Mouse (Mus musculus) lung, postnatal 4 days (tissue): ENCODE measurements around the gene Clec16a.

Experiments
- DNase-seq, 2 experiments: peaks; one replicate each; pipeline ENCODE4 v3.0.0; 2021

Clec16a gene

DNA sequence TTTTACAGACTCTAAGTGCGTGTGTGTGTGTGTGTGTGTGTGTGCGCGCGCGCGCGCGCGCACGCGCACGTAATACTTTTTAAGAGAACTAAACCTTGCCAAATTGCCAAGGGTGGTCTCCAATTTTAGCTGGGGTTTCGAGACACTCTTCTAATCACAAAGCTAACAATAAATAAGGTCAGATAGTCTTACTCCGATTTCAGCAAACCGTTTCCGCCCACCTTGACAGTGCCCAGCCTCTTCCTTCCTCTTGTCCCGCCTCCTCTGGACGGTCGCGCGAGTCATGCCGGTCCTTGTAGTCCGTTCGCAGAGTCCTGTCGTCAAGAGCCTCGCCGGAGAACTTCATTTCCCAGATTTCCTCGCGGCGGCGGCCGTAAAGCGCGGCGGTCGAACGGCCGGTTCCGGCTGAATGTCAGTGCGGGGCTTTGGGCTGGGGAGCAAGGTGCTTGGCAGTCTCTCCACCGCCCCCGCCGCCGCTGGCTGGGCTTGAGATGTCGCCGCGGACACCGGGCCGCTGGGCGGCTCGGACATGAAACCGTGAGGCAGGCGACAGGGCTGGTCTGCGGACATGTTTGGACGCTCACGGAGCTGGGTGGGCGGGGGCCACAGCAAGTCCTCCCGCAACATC, at the start of gene Clec16a:
Clec16a (plus strand) TSS at position 345 of the 628 bp plus-strand sequence.
- DNase-seq, result peak; percentile 97 to 98

DNA sequence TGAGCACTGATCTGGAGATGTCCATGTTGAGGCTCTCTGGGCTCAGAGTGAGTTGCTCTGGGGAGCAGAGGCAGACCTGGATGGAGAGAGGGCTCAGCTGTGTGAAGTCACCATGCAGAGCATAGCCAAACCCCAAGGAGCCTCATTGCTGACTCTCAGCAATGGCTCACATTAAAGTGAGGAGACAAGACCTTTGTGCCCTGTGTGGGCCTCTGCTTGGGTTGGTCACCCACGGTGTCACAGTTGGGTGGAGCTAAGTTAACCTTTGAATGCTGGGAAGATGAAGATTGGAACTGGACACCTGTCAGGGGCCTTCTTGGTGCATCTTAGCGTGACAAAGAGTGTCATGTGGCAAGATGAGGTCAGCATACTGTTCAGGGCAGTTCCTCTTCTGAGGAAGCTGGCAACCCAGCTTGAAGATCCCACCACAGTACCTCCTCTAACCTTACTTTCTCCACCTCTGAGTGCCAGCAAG, 49.3 kb upstream of the Clec16a start:
- DNase-seq, result no peak

DNA sequence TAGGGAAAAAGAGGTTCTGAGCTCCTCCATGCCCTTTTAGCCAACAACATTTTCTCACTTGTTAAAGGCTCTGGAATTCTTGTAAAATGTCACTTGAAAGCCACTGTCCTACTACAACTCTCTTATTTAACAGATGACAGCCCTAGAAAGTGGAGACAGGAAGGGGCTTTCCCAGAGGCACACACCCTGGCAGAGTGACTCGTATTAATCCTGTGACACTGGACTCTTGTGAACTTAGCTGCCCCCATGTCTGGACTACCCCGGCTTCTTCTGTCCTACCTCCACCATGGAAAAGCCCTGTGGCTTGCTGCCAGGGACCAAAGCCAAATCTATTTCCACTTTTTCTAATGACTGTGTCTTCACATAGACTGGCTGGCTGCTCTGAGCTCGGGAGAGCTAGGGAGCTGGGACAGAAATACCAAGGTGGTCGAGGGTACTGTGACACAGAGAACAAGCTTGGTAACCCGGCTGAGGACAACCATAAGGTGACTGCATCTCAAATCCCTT, 47.0 kb upstream of the Clec16a start:
- no peak for DNase-seq

DNA sequence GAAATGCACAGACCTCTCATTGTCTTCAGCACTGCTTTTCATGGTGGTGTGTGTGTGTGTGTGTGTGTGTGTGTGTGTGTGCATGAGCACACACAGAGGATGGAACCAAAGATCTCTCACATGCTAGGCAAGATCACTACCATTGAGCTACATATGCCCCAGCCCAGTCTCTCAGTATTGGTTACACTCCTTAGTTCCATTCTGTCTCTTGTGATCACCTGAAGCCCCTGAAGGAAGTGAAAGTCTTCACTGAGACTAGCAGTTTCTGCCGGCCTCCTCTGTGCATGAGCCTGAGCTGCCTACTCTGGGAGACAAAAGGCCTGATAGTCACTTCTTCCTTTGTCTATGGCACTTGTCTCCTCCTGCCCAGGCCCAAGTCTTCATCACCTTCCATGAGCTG, 46.0 kb upstream of the Clec16a start:
- no peak for DNase-seq

DNA sequence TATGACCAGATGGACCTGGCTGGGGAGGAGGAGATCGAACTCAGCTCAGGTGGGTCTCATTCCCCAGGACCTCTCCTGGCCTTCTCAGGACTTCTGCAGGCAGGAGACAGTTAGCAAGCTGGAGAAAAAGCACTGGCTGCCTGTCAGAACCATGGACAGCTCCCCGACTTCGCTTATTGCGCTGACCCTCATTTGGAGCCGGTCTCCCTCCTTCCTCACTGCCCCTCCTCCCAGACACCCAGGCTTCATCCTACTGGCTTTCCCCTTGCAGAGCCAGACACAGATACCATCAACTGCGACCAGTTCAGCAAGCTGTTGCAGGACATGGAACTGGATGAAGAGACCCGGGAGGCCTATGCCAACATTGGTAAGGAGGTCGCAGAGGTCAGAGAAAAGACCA, 43.3 kb upstream of the Clec16a start:
- peak; percentile 43 to 61 for DNase-seq

DNA sequence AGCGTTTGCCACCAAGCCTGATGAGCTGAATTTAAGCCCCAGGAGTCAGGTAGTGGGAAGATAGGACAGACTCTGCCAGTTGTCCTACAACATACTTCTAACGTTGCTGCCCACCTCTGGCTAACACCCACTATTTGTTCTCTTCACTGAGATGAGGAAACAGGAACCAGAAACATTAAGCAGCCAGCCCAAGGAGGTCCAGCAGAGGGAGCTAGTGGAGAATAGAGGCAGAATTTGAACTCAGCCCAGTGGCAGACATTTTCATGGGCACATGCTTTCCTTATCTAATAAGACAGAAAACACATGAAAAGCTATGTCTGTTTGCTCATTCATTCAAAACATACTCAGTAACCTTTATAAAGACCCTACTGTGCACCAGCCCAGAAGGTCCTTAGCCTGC, 42.1 kb upstream of the Clec16a start:
- DNase-seq, result no peak

DNA sequence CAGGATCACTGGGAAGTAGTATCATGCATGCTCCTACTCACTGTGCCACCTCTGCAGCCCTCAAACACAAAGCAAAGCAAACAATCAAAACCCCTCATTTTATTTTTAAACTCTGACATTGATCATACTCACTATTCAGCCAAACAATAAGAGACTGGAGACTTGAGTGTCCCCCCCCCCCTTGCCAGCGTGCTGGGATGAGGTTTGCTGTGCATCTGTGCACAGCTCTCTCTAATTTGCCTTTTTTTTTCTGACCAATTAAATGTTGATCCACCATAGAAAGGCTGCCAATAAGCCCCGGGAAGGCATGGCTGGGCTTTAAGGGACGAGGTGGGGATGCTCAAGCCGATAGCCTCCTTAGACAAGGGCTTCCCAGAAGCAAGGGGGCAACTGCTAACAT, 37.7 kb upstream of the Clec16a start:
- no peak for DNase-seq

DNA sequence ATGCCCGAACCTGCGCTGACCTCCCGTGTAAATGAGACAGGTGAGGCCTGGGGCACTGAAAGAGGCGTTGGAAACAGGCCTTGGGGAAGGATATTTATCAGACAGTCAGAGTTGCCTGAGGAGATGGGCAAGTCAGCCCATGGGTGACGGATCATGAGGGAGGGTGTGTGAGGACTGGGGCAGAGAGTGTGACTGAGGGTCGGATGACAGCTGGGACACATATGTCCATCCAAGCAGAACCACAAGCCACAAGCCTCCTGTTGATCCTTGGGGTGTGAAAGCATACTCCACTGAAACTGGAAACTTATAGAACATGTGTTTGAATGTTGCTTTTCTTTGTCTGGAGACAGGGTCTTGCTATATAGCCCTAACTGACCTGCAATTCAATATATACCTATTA, 36.4 kb upstream of the Clec16a start:
- DNase-seq, result no peak

DNA sequence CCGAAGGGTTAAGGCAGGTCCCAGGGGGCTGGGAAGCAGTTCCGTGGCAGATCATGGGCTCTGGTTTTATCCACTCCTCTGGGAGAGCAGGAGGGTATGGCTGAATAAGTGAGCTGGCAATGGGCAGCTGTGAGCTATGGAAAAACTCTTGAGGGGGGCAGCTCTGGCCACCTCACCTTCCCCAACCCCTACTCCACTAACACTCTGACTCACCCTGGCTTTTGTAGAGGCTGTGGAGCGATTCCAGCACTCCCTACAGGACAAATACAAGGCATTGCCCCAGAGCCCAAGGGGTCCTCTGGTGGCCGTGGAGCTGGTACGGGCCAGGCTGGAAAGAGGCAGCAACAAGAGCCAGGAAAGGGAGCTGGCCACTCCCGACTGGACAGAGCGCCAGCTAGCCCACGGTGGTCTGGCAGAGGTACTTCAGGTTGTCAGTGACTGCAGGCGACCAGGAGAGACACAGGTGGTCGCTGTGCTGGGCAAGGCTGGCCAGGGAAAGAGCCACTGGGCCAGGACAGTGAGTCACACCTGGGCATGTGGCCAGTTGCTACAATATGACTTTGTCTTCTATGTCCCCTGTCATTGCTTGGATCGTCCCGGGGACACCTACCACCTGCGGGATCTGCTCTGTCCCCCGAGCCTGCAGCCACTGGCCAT, 34.5 kb upstream of the Clec16a start:
- DNase-seq, result peak in 1 of 2 experiments; percentile 43

DNA sequence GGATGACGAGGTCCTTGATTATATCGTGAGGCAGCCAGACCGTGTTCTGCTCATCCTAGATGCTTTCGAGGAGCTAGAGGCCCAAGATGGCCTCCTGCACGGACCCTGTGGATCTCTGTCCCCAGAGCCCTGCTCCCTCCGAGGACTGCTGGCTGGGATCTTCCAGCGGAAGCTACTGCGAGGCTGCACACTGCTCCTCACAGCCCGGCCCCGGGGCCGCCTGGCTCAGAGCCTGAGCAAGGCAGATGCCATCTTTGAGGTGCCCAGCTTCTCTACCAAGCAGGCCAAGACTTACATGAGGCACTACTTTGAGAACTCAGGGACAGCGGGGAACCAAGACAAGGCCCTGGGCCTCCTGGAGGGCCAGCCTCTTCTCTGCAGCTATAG, 34.0 kb upstream of the Clec16a start:
- no peak for DNase-seq

DNA sequence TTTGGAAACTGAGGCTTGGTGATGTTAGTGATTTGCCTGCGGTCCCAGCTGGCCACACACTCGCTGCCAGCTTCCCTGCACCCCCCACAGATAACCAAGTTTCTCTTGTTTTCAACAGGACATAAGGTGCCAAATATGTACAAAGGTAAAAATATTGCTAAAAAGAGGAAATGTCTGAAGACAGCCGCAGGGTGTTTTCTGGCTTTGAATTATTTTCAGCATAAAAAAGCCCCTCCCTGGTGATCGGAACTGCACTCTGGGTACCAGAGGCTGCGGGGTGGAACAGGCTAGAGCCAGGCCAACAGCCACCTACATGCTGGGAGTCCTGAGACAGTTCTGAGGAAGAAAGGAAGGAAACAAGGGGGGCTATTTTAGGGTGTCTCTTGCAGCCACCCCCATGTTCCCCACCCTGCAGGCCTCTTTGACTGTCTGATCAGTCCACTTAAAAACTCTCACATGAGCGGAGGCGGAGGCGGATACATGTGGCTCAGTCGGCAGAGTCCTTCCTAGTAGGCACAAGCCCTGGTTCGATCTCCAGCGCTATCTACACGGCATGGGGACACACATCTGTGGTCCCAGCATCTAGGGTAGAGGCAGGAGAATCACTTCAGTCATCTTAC, 29.1 kb upstream of the Clec16a start:
- DNase-seq, result no peak

DNA sequence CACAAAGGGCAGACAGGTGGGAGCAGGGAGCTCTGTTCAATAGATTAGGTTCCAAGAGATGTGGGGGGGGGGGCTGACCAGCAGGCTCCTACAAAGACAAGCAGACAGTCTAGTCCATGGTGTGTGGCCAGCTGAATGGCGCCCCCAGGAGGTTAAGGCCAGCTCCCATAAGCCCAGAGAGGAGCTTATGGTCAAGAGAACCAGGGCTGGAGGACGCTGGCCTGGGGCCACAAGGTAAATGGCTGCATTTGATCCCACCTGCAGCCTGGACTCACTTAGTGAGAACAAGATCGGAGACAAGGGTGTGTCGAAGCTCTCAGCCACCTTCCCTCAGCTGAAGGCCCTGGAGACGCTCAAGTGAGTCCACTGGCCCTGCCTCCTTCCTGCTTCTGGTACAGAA, 27.1 kb upstream of the Clec16a start:
- DNase-seq, result peak in 1 of 2 experiments; percentile 35

DNA sequence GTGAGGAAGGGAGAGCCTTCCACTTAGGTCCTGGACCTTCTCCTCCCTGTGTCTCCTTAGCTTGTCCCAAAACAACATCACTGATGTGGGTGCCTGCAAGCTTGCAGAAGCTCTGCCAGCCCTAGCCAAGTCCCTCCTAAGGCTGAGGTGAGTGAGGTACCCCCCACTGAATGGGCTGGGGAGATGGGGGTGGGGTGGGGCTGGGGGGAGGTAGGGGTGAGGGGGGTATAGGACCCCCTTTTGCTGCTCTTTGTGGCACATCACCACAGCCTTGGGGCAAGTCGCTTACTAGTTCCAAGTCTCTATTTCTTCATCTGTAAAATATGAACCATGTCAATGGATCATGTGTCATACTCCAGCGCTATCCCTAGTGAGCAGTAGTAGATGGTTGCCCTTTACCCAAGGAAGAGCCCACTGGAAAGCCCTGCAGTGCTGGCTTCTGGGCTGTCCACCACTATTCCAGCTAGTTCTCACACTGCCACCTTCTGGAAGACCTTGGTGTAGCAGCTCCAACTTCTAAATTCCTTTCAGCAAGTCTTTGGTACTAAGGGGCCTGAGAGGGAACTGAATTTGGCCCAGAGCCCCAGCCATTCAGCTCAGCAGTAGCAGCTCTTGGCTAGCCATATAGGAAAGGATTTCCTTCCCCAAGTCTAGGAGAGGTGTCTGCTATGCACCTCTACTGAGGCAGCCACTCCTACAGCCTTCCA, 24.1 kb upstream of the Clec16a start:
- DNase-seq, result peak; percentile 68 to 88

DNA sequence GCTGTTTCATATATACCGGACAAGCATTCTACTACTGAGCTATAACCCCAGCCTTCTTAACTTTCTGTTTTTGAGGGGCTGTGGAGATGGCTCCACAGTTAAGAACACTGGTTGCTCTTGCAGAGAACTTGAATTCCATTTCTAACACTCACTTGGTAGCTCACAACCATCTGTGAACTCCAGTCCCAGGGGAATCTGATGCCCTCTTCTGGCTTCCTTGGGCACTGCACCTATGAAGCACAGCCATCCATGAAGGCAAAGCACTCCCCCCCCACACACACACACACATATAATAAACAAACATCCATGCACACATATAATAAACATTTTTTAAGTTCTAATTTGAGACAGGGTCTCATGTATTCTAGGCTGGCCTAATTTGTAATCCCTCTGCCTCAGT, 22.3 kb upstream of the Clec16a start:
- DNase-seq, result peak; percentile 67 to 85

DNA sequence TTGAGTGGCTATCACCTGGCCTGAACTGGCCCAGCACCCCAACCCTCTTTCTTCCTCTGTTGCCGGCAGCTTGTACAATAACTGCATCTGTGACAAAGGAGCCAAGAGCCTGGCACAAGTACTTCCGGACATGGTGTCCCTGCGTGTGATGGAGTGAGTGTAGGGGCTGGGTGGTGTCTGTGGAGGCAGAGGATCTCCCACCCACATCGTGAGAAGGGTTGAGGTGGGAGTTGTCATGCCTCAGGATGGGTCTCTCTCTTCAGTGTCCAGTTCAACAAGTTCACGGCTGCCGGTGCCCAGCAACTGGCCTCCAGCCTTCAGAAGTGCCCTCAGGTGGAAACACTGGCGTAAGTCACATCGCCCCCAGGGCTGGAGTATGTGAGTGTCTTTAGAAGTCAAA, 21.5 kb upstream of the Clec16a start:
- no peak for DNase-seq

DNA sequence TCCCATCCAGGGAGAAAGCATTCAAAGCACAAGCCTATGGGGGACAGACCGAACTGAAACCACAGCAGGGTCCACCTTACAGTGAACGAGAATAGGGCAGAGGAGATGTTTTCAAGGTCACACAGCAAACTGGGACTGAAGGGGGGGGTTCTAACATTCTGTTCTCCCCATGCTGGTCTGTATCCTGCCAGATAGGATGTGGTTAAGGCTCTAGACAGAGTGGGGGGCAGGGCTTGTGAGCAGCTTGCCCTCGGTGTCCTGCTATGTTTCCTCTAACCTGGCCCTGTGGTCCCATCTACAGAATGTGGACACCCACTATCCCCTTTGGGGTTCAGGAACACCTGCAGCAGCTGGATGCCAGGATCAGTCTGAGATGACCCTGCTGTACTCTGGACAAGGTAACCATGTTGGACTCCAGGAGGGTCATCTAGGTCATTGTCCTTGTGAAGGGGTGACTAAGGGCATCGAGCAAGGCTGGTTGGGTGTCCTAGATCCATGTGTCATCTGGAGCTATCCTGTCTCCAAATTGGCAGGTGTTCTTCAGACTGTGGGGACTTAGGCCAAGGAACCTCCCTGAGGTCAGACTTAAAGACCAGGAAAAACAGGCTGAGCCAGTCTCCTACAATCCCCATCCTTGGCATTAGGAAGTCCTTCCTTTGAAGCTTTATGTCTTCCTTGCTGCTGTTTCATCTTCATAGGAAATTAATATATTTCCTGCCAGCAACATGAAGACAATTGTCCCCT, 20.1 kb upstream of the Clec16a start:
- DNase-seq, result no peak

DNA sequence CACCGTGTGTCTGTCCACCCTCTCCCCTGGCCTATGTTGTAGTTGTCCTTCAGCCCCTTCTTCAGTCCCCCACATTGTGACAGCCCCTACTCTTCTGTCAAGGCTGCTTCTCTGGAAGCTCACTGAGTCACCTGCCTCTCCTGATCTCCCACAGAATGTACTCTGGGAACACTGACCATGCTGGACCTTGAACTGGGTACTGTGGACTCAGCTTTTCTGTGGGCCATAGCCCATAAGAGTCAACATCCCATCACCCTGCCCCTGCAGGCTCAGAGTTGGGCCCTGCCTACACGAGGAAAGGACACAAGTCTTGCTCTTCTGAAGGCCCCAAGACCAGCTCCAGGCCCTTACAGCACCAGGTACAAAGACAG, 19.5 kb upstream of the Clec16a start:
- no peak for DNase-seq

DNA sequence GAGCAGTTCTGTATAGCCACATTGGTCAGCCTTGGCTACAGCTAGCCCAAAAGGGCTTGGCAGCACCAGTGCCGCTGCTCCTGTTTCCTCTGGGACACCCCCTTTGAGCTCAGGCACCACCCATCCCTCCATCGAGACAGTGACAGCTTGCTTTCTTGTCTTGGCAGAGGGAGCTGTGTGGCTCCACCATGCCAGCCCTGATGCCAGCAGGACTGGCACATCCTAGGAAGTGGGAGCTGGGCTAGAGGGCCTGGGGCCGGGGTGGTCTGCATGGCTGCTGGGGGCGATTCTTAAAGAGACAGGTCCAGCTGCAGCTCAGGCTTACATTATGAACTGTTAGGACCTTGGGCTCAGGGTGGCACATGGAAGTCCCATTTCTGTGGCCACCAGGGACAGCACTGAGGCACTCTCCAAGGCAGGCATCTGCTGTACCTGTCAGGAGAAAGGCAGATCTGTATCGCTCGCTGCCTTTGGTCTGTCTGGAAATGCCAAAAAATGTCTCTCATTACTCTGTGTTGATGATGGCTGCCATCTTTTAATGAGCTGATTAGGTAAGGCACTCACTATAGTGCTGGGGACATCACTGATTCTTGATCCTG, 18.0 kb upstream of the Clec16a start:
- DNase-seq, result no peak

DNA sequence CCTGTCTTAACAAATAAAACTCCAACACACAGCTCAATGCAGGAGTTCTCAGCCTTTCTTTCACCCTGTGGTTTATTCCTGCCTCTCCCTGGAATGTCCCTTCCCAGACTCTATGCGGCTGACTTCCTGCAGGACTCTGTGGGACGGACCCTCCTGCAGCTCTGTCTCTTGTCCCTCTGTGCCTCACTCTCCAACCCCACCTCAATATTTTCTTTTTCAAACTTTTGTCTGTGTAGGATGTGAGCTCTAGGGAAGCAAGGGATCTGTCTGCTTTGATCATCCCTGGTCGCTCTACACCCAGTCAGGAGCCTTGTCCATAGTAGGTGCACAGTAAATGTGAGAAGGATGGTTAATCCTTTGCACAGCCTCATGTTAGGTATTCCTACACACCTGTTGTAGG, 16.8 kb upstream of the Clec16a start:
- no peak for DNase-seq

DNA sequence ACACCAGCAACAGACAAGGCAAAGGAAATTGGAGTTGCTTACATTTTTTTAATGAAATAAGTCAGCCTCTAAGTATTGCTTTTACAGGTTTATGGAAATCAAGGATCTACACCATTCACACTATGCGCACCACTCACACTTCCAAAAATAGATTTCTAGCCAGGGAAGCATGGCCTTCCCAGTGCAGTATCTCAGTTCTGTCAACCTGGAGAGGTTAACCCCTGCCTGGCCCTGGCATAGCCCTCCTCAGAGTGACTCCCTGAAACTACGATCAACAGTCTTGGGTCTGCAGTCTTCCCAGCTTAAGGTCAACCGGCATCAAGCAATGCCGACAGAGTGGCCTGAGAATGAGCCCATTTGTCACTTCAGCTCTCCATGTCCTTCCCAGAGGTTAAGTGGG, 15.0 kb upstream of the Clec16a start:
- no peak for DNase-seq

DNA sequence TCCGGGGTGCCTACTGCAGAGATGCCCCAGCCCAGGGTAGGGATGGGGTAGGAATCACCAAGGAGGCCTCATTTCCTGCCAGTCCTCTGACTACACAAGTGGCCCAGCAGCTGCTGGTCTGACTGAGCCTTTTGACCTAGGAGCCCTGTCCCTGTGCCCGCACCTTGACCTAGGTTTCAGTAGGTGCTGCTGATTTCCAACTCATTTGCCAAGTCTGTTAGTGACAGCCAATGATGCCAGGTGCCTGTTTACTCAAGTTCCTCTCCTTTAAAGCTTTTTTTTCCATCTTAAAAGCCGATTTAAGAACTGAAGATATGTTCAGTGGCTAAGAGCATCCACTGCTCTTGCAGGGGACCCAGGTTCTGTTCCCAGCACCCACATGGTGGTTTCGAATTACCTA, 11.4 kb upstream of the Clec16a start:
- DNase-seq, result no peak

DNA sequence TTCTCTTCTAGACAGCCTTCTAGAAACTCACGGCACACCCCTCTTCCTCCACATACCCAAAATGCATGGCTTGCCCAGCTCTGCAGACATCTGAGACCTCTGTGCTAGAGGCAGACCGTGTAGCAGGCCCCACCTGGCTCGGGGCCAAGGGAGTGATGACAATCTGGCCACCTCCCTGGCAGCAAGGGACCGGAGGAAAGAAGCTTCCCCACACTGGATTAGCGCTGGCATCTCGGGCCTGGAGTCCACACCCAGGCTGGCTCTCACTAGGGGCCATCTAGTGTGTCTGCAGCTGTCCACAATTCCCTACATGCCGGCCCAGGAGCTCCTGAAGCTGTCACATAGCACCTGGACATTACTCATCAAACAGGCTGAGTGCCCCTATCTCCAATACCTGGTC, 10.6 kb upstream of the Clec16a start:
- no peak for DNase-seq
